Mouse (Mus musculus) embryonic facial prominence, embryonic 14.5 days (tissue): ENCODE data around the gene Mtss1l. TPM values are rescaled to one million over a fixed set of nuclear protein-coding genes. Genes with fewer than 3 reads are reported as not detected.

Experiments used
- ATAC-seq: fragments of 200-750 bp; cut with Nextera tagmentation; 2 replicates; pipeline ENCODE4 v1.8.0; 2017; ENCODE audit warnings: low read depth, moderate number of reproducible peaks, moderate TSS enrichment
- DNase-seq: peaks from one replicate; pipeline ENCODE4 v3.0.0-alpha.2; 2015; ENCODE audit warnings: low spot score
- H3K27ac ChIP-seq: fragments of 300-500 bp; sonication (generic); replicated peaks from 2 replicates; pipeline ENCODE4 v1.5.1; 2014; ENCODE audit warnings: low read depth, mild to moderate bottlenecking, low read length, moderate library complexity
- H3K27me3 ChIP-seq: fragments of 300-500 bp; sonication (generic); replicated peaks from 2 replicates; pipeline ENCODE4 v1.6.1; 2014; ENCODE audit warnings: low read length; ENCODE audit not compliant: control insufficient read depth, insufficient read depth
- H3K36me3 ChIP-seq: fragments of 300-500 bp; sonication (generic); 2 replicates; pipeline ENCODE4 v1.6.1; 2014; ENCODE audit warnings: low read length, mixed read lengths; ENCODE audit not compliant: control insufficient read depth, insufficient read depth
- H3K4me1 ChIP-seq: fragments of 300-500 bp; sonication (generic); 2 replicates; pipeline ENCODE4 v1.6.1; 2014; ENCODE audit warnings: antibody characterized with exemption, low read length; ENCODE audit not compliant: control insufficient read depth, insufficient read depth
- H3K4me2 ChIP-seq: fragments of 300-500 bp; sonication (generic); 2 replicates; pipeline ENCODE4 v1.6.1; 2014; ENCODE audit warnings: low read depth, mild to moderate bottlenecking, low read length, moderate library complexity, mixed read lengths
- H3K4me3 ChIP-seq: fragments of 300-500 bp; sonication (generic); 2 replicates; pipeline ENCODE4 v1.5.1; 2014; ENCODE audit warnings: low read depth, mild to moderate bottlenecking, low read length
- H3K9ac ChIP-seq: fragments of 300-500 bp; sonication (generic); 2 replicates; pipeline ENCODE4 v1.6.1; 2014; ENCODE audit warnings: low read depth, mild to moderate bottlenecking, low read length, moderate library complexity, mixed read lengths
- H3K9me3 ChIP-seq: fragments of 300-500 bp; sonication (generic); 2 replicates; pipeline ENCODE4 v1.6.1; 2016; ENCODE audit warnings: low read length; ENCODE audit not compliant: control insufficient read depth
- WGBS: fragments of 180-500 bp; shearing (Covaris S2); extraction: QIAGEN DNeasy Blood & Tissue Kit; methylation state at CpG from one replicate; pipeline ENCODE4 v1.1.7; 2014; 5-methylcytosine and 5-hydroxymethylcytosine counted together
- polyA plus RNA-seq: library from polyadenylated mRNA; unstranded; fragments of >200 nt; fragmentation: Nextera tagmentation; extraction: Ambion mirVana; gene quantifications from 2 replicates; pipeline ENCODE4 v1.2.1, GENCODE M21; 2014

The Mtss1l gene
- polyA plus RNA-seq, 1 experiment from 2014 or later: 13.8 TPM

GRCm38 (mm10) chr8:110719898-110720653, 1.2 kb upstream of the Mtss1l start:
- no peak overlapping the region for H3K9ac ChIP-seq
- DNase-seq: no peak
- no peaks in the 10 kb centered on the region for H3K27me3 ChIP-seq
- H3K4me2 ChIP-seq: 0 out of 2 replicates have a peak overlapping the region, but pooled peaks have one; percentile 90
- peaks cover 68% of the 10 kb centered on the region for H3K4me1 ChIP-seq
- no peaks in the 10 kb centered on the region for H3K9me3 ChIP-seq
- WGBS: 46% methylated on average over 6 of the region's 6 CpGs
- H3K27ac ChIP-seq: peak overlapping the region; percentile 95
- 0 out of 2 replicates have a peak, but pooled peaks cover 5% of the 10 kb centered on the region for H3K36me3 ChIP-seq
- H3K4me3 ChIP-seq: no peak overlapping the region
- no peak for ATAC-seq

GRCm38 (mm10) chr8:110721606-110722413, 534 bp downstream of the Mtss1l start:
- Histone ChIP-seq H3K27ac (peak overlapping the region; percentile 95), H3K9me3 (no peaks in the 10 kb centered on the region), H3K9ac (peak overlapping the region; percentile 89), H3K4me2 (peak overlapping the region; percentile 90), H3K36me3 (peaks cover 9% of the 10 kb centered on the region), H3K4me3 (peak overlapping the region; percentile 72), H3K27me3 (no peaks in the 10 kb centered on the region), H3K4me1 (peaks cover 52% of the 10 kb centered on the region)
- no peak for DNase-seq
- WGBS: under 1% methylated on average over 23 of the region's 59 CpGs
- peak; percentile 56 for ATAC-seq

GRCm38 (mm10) chr8:110722414-110723011, 1.2 kb downstream of the Mtss1l start:
- WGBS: 31% methylated on average over 11 of the region's 11 CpGs
- peak overlapping the region; percentile 95 for H3K27ac ChIP-seq

GRCm38 (mm10) chr8:110724493-110724892, 3.2 kb downstream of the Mtss1l start:
- H3K9me3 ChIP-seq: no peaks in the 10 kb centered on the region

More at GRCm38 (mm10) chr8:110722414-110723011, 1.2 kb downstream of the Mtss1l start:
- Histone ChIP-seq H3K36me3 (peaks cover 16% of the 10 kb centered on the region), H3K9me3 (no peaks in the 10 kb centered on the region), H3K27me3 (no peaks in the 10 kb centered on the region), H3K4me1 (peaks cover 45% of the 10 kb centered on the region), H3K4me3 (peak overlapping the region; percentile 72), H3K9ac (peak overlapping the region; percentile 89), H3K4me2 (peak overlapping the region; percentile 90)
- DNase-seq (no peak), ATAC-seq (no peak)

GRCm38 (mm10) chr8:110725084-110725838, 4.0 kb downstream of the Mtss1l start:
- Histone ChIP-seq H3K4me2 (peak overlapping the region; percentile 17; the same call in 1 of the 2 replicates), H3K27ac (peak overlapping the region; percentile 30), H3K4me1 (peaks cover 20% of the 10 kb centered on the region), H3K4me3 (no peak overlapping the region), H3K36me3 (peaks cover 43% of the 10 kb centered on the region), H3K27me3 (no peaks in the 10 kb centered on the region), H3K9me3 (no peaks in the 10 kb centered on the region), H3K9ac (0 out of 2 replicates have a peak overlapping the region, but pooled peaks have one; percentile 89)
- DNase-seq (peak; percentile 54), ATAC-seq (no peak)
- WGBS: 31% methylated on average over 7 of the region's 7 CpGs

More at GRCm38 (mm10) chr8:110724493-110724892, 3.2 kb downstream of the Mtss1l start:
- ATAC-seq: no peak
- H3K4me3 ChIP-seq: no peak overlapping the region
- H3K27me3 ChIP-seq: no peaks in the 10 kb centered on the region
- H3K36me3 ChIP-seq: peaks cover 36% of the 10 kb centered on the region
- H3K27ac ChIP-seq: peak overlapping the region; percentile 30; the same call in 1 of the 2 replicates
- H3K9ac ChIP-seq: peak overlapping the region; percentile 89; the same call in 1 of the 2 replicates
- peaks cover 25% of the 10 kb centered on the region for H3K4me1 ChIP-seq
- peak overlapping the region; percentile 17 for H3K4me2 ChIP-seq
- DNase-seq: no peak
- WGBS: 60% methylated on average over 3 of the region's 3 CpGs

GRCm38 (mm10) chr8:110726893-110727292, 5.6 kb downstream of the Mtss1l start:
- H3K4me3 ChIP-seq: no peak overlapping the region
- 8% methylated on average over 18 of the region's 18 CpGs for WGBS
- 0 out of 2 replicates have a peak overlapping the region, but pooled peaks have one; percentile 8 for H3K4me2 ChIP-seq
- DNase-seq: peak; percentile 51
- no peak overlapping the region for H3K27ac ChIP-seq
- H3K9me3 ChIP-seq: no peaks in the 10 kb centered on the region
- ATAC-seq: peak; percentile 19
- peaks cover 60% of the 10 kb centered on the region for H3K36me3 ChIP-seq
- H3K4me1 ChIP-seq: peaks cover 20% of the 10 kb centered on the region
- H3K9ac ChIP-seq: no peak overlapping the region
- H3K27me3 ChIP-seq: no peaks in the 10 kb centered on the region

- ATAC-seq (no peak), DNase-seq (no peak)
- H3K27me3 ChIP-seq: no peaks in the 10 kb centered on the region
These were observed 10.1 kb downstream of the Mtss1l start for GRCm38 (mm10) chr8:110731346-110731859.

More at GRCm38 (mm10) chr8:110731346-110731859, 10.1 kb downstream of the Mtss1l start:
- 92% methylated on average over 8 of the region's 8 CpGs for WGBS
- Histone ChIP-seq H3K36me3 (peaks cover 97% of the 10 kb centered on the region), H3K4me2 (no peak overlapping the region), H3K9ac (no peak overlapping the region), H3K27ac (no peak overlapping the region), H3K4me3 (no peak overlapping the region), H3K4me1 (no peaks in the 10 kb centered on the region), H3K9me3 (no peaks in the 10 kb centered on the region)
